Mouse (Mus musculus): Measurements from ENCODE around the gene R3hcc1l.

DNA sequence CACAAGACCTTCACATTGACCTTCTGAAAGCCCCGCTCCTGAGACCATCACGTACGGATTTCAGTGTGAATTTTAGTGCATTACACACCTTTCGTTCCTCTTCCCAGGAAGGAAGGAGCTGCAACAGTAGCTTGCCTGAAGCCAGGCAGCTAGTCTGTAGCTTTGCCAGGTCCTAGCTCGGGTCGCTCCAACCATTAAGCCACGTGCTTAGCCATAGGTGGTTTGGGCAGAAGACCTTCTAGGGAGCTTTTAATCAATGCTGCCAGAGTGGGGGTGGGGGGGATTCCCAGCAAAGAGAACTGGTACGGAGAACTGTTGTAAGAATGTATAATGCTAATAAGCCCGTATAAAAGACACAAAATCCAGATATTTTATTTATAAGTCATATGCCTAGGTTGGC, 121.7 kb downstream of the R3hcc1l start:
- TF ChIP-seq CTCF (IDR thresholded peaks at IDR 0.05; ENCODE audit: extremely low read depth, insufficient read length, insufficient replicate concordance, low read depth, low read length), result no peak
- no peak for TF ChIP-seq POLR2A (IDR thresholded peaks at IDR 0.05; ENCODE audit: low read depth, low read length)

All from small intestine, adult 2 months (tissue).